Mouse (Mus musculus): Measurements from ENCODE around the gene Tbc1d25. TPM values are rescaled to one million over a fixed set of nuclear protein-coding genes. Genes with fewer than 3 reads are reported as not detected.

Gene Tbc1d25
- polyA plus RNA-seq, 1 experiment: 13.9 TPM

DNA sequence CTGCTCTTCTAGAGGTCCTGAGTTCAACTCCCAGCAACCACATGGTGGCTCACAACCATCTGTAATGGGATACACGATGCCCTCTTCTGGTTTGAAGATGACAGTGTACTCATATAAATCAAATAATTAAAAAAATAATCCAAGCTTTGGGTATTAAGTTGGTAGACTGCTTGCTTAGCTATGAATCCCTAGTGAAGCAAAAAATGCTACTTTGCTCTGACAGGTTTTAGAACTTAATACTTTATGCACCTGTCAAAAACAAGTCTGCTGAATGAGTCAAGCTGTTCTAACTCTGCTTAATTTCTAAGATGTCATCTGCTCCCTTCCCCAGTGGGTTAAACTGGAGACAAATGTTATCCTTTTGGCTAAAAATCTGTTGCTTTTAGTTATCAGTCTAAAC is 36.5 kb downstream of the Tbc1d25 start:
- Histone ChIP-seq H3K27me3 (ENCODE audit: control insufficient read depth, insufficient read depth, low read length) (no peaks in the 10 kb centered on the region), H3K4me3 (ENCODE audit: extremely low read depth, insufficient read depth, insufficient read length) (no peak overlapping the region), H3K4me1 (ENCODE audit: control insufficient read depth, insufficient read depth, insufficient read length) (peaks cover 2% of the 10 kb centered on the region; the same call in 1 of the 2 replicates), H3K36me3 (ENCODE audit: control insufficient read depth, insufficient read depth, low read length) (peaks cover 17% of the 10 kb centered on the region), H3K27ac (ENCODE audit: insufficient read depth, low read length) (no peak overlapping the region)
- DNase-seq (ENCODE audit: low read depth in 1 of 2, low spot score in 2 of 2): no peak
- no peak for TF ChIP-seq CTCF (IDR thresholded peaks at IDR 0.05; ENCODE audit: extremely low read depth, insufficient read depth, insufficient read length, insufficient replicate concordance)
- TF ChIP-seq POLR2A (IDR thresholded peaks at IDR 0.05; ENCODE audit: low read depth, low read length): no peak
- 45% methylated on average over 1 of the region's 1 CpGs for WGBS

DNA sequence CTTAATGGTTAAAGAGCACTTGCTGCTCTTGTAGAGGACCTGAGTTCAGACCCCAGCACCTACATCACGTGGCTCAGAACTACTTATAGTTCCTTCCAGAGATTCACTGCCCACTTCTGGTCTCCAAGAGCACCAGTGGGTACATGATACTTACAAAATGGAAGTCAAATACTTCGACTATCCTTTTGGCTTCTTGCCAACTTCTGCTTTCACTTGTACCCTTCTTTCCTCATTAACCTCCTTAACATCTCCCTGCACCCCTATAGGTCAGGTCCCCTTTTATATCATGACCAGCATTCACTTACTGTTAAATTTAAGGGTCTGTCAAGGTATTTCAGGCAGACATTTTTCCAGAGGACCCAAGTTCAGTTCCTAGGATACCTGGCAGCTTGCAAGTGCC is 40.1 kb downstream of the Tbc1d25 start:
- H3K4me1 ChIP-seq (ENCODE audit: control insufficient read depth, insufficient read depth, insufficient read length): peaks cover 4% of the 10 kb centered on the region; the same call in 1 of the 2 replicates
- peaks cover 5% of the 10 kb centered on the region; the same call in 1 of the 2 replicates for H3K36me3 ChIP-seq (ENCODE audit: control insufficient read depth, insufficient read depth, low read length)
- H3K27ac ChIP-seq (ENCODE audit: insufficient read depth, low read length): no peak overlapping the region
- no peak for TF ChIP-seq CTCF (IDR thresholded peaks at IDR 0.05; ENCODE audit: extremely low read depth, insufficient read depth, insufficient read length, insufficient replicate concordance)
- TF ChIP-seq POLR2A (IDR thresholded peaks at IDR 0.05; ENCODE audit: low read depth, low read length): no peak
- H3K27me3 ChIP-seq (ENCODE audit: control insufficient read depth, insufficient read depth, low read length): no peaks in the 10 kb centered on the region
- 27% methylated on average over 2 of the region's 2 CpGs for WGBS
- DNase-seq (ENCODE audit: low read depth in 1 of 2, low spot score in 2 of 2): no peak
- H3K4me3 ChIP-seq (ENCODE audit: extremely low read depth, insufficient read depth, insufficient read length): no peak overlapping the region

- 25% methylated on average over 38 of the region's 40 CpGs for WGBS
- Histone ChIP-seq H3K4me1 (ENCODE audit: control insufficient read depth, insufficient read depth, insufficient read length) (peaks cover 4% of the 10 kb centered on the region; the same call in 1 of the 2 replicates), H3K27me3 (ENCODE audit: control insufficient read depth, insufficient read depth, low read length) (no peaks in the 10 kb centered on the region), H3K27ac (ENCODE audit: insufficient read depth, low read length) (peak within 1 kb of the TSS; percentile 98), H3K4me3 (ENCODE audit: extremely low read depth, insufficient read depth, insufficient read length) (peak within 1 kb of the TSS; percentile 87), H3K36me3 (ENCODE audit: control insufficient read depth, insufficient read depth, low read length) (peaks cover 4% of the 10 kb centered on the region)
- no peak for TF ChIP-seq CTCF (IDR thresholded peaks at IDR 0.05; ENCODE audit: extremely low read depth, insufficient read depth, insufficient read length, insufficient replicate concordance)
- TF ChIP-seq POLR2A (IDR thresholded peaks at IDR 0.05; ENCODE audit: low read depth, low read length): peak; percentile 54
- DNase-seq (ENCODE audit: low read depth in 1 of 2, low spot score in 2 of 2): peak; percentile 86 to 88
Measured at GRCm38 (mm10) chrX:8132017-8132976, 43.7 kb downstream of the Tbc1d25 start, which contains the start of gene Wdr13. Gene Wdr13 (minus strand): TSS chrX:8132892.

DNA sequence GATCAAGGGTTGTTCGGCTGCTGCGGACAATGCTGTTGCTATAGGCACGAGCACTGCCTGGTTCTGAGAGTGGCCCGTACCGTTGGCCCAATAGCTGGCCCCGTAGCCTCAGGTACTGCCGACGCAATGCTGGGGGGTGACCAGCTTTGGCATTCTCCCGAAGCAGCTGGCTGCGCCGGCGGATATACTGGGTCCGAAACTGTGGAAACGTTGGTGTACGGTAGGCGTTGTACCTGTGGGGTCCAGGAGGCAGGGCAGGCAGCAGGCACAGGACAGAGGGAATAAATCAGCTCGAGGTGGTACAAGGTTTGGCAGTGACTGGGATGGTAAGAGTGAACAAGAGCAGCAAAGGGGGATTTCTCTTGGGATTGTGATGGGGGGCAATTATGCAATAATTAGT is 44.6 kb downstream of the Tbc1d25 start:
- H3K27me3 ChIP-seq (ENCODE audit: control insufficient read depth, insufficient read depth, low read length): no peaks in the 10 kb centered on the region
- H3K36me3 ChIP-seq (ENCODE audit: control insufficient read depth, insufficient read depth, low read length): peaks cover 4% of the 10 kb centered on the region
- TF ChIP-seq CTCF (IDR thresholded peaks at IDR 0.05; ENCODE audit: extremely low read depth, insufficient read depth, insufficient read length, insufficient replicate concordance) (no peak), POLR2A (IDR thresholded peaks at IDR 0.05; ENCODE audit: low read depth, low read length) (no peak)
- peak overlapping the region; percentile 45 for H3K27ac ChIP-seq (ENCODE audit: insufficient read depth, low read length)
- peaks cover 4% of the 10 kb centered on the region; the same call in 1 of the 2 replicates for H3K4me1 ChIP-seq (ENCODE audit: control insufficient read depth, insufficient read depth, insufficient read length)
- DNase-seq (ENCODE audit: low read depth in 1 of 2, low spot score in 2 of 2): no peak
- H3K4me3 ChIP-seq (ENCODE audit: extremely low read depth, insufficient read depth, insufficient read length): no peak overlapping the region; the same call in 1 of the 2 replicates
- 88% methylated on average over 17 of the region's 17 CpGs for WGBS

- no peaks in the 10 kb centered on the region for H3K27me3 ChIP-seq (ENCODE audit: control insufficient read depth, insufficient read depth, low read length)
- WGBS: 85% methylated on average over 7 of the region's 7 CpGs
- H3K27ac ChIP-seq (ENCODE audit: insufficient read depth, low read length): no peak overlapping the region
- no peak overlapping the region for H3K4me3 ChIP-seq (ENCODE audit: extremely low read depth, insufficient read depth, insufficient read length)
- H3K36me3 ChIP-seq (ENCODE audit: control insufficient read depth, insufficient read depth, low read length): peaks cover 9% of the 10 kb centered on the region
- TF ChIP-seq POLR2A (IDR thresholded peaks at IDR 0.05; ENCODE audit: low read depth, low read length): no peak
- TF ChIP-seq CTCF (IDR thresholded peaks at IDR 0.05; ENCODE audit: extremely low read depth, insufficient read depth, insufficient read length, insufficient replicate concordance): no peak
- no peaks in the 10 kb centered on the region for H3K4me1 ChIP-seq (ENCODE audit: control insufficient read depth, insufficient read depth, insufficient read length)
- no peak for DNase-seq (ENCODE audit: low read depth in 1 of 2, low spot score in 2 of 2)
Measured at GRCm38 (mm10) chrX:8125235-8125634, 50.7 kb downstream of the Tbc1d25 start.

- no peak for DNase-seq (ENCODE audit: low read depth in 1 of 2, low spot score in 2 of 2)
- Histone ChIP-seq H3K36me3 (ENCODE audit: control insufficient read depth, insufficient read depth, low read length) (peaks cover 7% of the 10 kb centered on the region), H3K27me3 (ENCODE audit: control insufficient read depth, insufficient read depth, low read length) (no peaks in the 10 kb centered on the region), H3K27ac (ENCODE audit: insufficient read depth, low read length) (no peak overlapping the region), H3K4me1 (ENCODE audit: control insufficient read depth, insufficient read depth, insufficient read length) (no peaks in the 10 kb centered on the region), H3K4me3 (ENCODE audit: extremely low read depth, insufficient read depth, insufficient read length) (no peak overlapping the region)
- TF ChIP-seq CTCF (IDR thresholded peaks at IDR 0.05; ENCODE audit: extremely low read depth, insufficient read depth, insufficient read length, insufficient replicate concordance) (no peak), POLR2A (IDR thresholded peaks at IDR 0.05; ENCODE audit: low read depth, low read length) (no peak)
- WGBS: 81% methylated on average over 6 of the region's 6 CpGs
Measured at GRCm38 (mm10) chrX:8123821-8124470, 52.0 kb downstream of the Tbc1d25 start.

All from spleen, adult 2 months (tissue).